Mouse (Mus musculus): Measurements from ENCODE around the gene Keg1.

DNA sequence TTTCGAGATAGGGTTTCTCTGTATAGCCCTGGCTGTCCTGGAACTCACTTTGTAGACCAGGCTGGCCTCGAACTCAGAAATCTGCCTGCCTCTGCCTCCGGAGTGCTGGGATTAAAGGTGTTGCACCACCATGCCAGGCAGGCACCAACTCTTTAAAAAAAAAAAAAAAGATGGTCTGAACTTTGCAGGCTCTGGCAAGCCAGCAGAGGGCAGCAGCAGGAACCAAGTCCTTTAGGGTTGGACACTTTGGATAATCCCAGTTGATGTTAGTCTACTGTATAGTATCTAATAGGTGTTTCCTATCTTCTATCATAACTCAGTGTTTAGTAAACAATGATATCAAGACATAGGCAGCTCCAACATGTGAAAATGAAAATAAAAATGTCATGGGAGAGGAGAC is 26.7 kb downstream of the Keg1 start:
- TF ChIP-seq POLR2A (IDR thresholded peaks at IDR 0.05; ENCODE audit: borderline replicate concordance, low read depth, low read length) (no peak), CTCF (IDR thresholded peaks at IDR 0.05; ENCODE audit: low read depth, low read length) (peak; percentile 54)
